Mouse (Mus musculus): Measurements from ENCODE around the gene Pef1.

DNA sequence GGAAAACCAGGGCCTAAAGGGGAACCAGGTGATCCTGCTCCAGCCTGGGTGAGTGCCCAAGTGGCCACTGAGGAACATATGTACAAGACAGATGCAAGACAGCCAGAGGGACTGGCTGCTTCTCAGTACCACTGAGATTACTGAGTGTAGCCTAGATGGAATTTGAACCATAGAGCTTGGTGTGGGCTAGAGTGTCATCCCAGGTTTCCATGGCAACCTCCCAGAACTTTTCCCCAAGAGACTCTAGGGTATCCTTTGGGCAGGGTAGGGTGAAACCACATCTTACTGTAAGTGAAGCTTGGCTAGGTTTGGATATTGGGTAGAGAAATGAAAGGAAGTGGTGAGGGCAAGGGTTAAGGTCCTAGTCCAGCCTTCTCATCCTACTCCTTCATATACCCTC is 41.4 kb upstream of the Pef1 start:
- TF ChIP-seq CTCF (IDR thresholded peaks at IDR 0.05; ENCODE audit: extremely low read depth, insufficient read depth, low read length), result no peak
- TF ChIP-seq POLR2A (IDR thresholded peaks at IDR 0.05; ENCODE audit: extremely low read depth, insufficient read depth, low read length), result no peak

Data from cortical plate, adult 2 months (tissue).